Mouse (Mus musculus) lung, adult 2 months (tissue): ENCODE data around the gene Ankrd33b. TPM values are rescaled to one million over a fixed set of nuclear protein-coding genes. Genes with fewer than 3 reads are reported as not detected.

Experiments used
- DNase-seq: peaks from one replicate; pipeline ENCODE4 v3.0.0; 2022
- H3K4me1 ChIP-seq: fragments of 200-500 bp; 2 replicates; pipeline ENCODE4 v1.6.1; 2011; ENCODE audit warnings: low read length; ENCODE audit not compliant: control insufficient read depth, insufficient read depth
- H3K4me3 ChIP-seq: fragments of 200-500 bp; replicated peaks from 2 replicates; pipeline ENCODE3; 2011; ENCODE audit warnings: low read depth, mild to moderate bottlenecking, control low read depth, low read length; ENCODE audit errors: extremely low read depth
- CTCF ChIP-seq: fragments of 200-500 bp; IDR thresholded peaks from 2 replicates; pipeline ENCODE4 v1.5.1; 2011; ENCODE audit warnings: mild to moderate bottlenecking, low read length, control low read depth; ENCODE audit not compliant: insufficient read depth
- POLR2A ChIP-seq: fragments of 200-500 bp; IDR thresholded peaks from 2 replicates; pipeline ENCODE4 v1.6.1; 2011; ENCODE audit warnings: low read depth, mild to moderate bottlenecking, control low read depth, low read length, borderline replicate concordance; ENCODE audit errors: extremely low read depth
- WGBS: fragments of 180-500 bp; shearing (Covaris S2); methylation state at CpG from one replicate; pipeline ENCODE4 v1.1.7; 2018; 5-methylcytosine and 5-hydroxymethylcytosine counted together
- polyA plus RNA-seq: library from polyadenylated mRNA; depleted of rRNA; stranded (reverse); fragments of >200 nt; gene quantifications from 2 replicates; pipeline ENCODE4 v1.2.3, GENCODE M21; 2012

Gene Ankrd33b
- polyA plus RNA-seq, 1 experiment = 42.2 TPM

GRCm38 (mm10) chr15:31331742-31332141, 35.8 kb downstream of the Ankrd33b start:
- Histone ChIP-seq H3K4me3 (no peak overlapping the region), H3K4me1 (peaks cover 11% of the 10 kb centered on the region)
- no peak for DNase-seq
- WGBS = 65% methylated on average over 4 of the region's 4 CpGs
- TF ChIP-seq CTCF (no peak), POLR2A (no peak)

GRCm38 (mm10) chr15:31328082-31328614, 39.4 kb downstream of the Ankrd33b start:
- Histone ChIP-seq H3K4me3 (no peak overlapping the region), H3K4me1 (peaks cover 8% of the 10 kb centered on the region)
- 73% methylated on average over 9 of the region's 9 CpGs for WGBS
- DNase-seq = no peak
- no peak for TF ChIP-seq CTCF
- no peak for TF ChIP-seq POLR2A

- 85% methylated on average over 12 of the region's 12 CpGs for WGBS
- no peak for DNase-seq
- TF ChIP-seq CTCF (no peak), POLR2A (no peak)
- no peak overlapping the region for H3K4me3 ChIP-seq
- H3K4me1 ChIP-seq = no peaks in the 10 kb centered on the region; the same call in 1 of the 2 replicates
Observed at GRCm38 (mm10) chr15:31325660-31326354, 41.7 kb downstream of the Ankrd33b start.

GRCm38 (mm10) chr15:31324551-31324950, 43.0 kb downstream of the Ankrd33b start:
- DNase-seq = no peak
- Histone ChIP-seq H3K4me1 (no peaks in the 10 kb centered on the region), H3K4me3 (no peak overlapping the region)
- TF ChIP-seq POLR2A (no peak), CTCF (no peak)
- WGBS = 85% methylated on average over 13 of the region's 13 CpGs

- 79% methylated on average over 4 of the region's 4 CpGs for WGBS
- no peak for DNase-seq
- TF ChIP-seq CTCF (peak; percentile 45), POLR2A (no peak)
Observed at GRCm38 (mm10) chr15:31323684-31324083, 43.8 kb downstream of the Ankrd33b start.

GRCm38 (mm10) chr15:31320598-31321377, 46.7 kb downstream of the Ankrd33b start:
- WGBS = 67% methylated on average over 12 of the region's 12 CpGs

More at GRCm38 (mm10) chr15:31323684-31324083, 43.8 kb downstream of the Ankrd33b start:
- H3K4me3 ChIP-seq = no peak overlapping the region
- H3K4me1 ChIP-seq = peaks cover 3% of the 10 kb centered on the region

GRCm38 (mm10) chr15:31319046-31319445, 48.5 kb downstream of the Ankrd33b start:
- H3K4me3 ChIP-seq = no peak overlapping the region
- TF ChIP-seq CTCF (no peak), POLR2A (no peak)
- 36% methylated on average over 4 of the region's 4 CpGs for WGBS

More at GRCm38 (mm10) chr15:31320598-31321377, 46.7 kb downstream of the Ankrd33b start:
- TF ChIP-seq POLR2A (no peak), CTCF (no peak)
- H3K4me1 ChIP-seq = peaks cover 4% of the 10 kb centered on the region
- no peak overlapping the region for H3K4me3 ChIP-seq
- no peak for DNase-seq

GRCm38 (mm10) chr15:31318158-31318955, 49.2 kb downstream of the Ankrd33b start:
- DNase-seq = no peak
- TF ChIP-seq POLR2A = no peak
- Histone ChIP-seq H3K4me1 (peaks cover 5% of the 10 kb centered on the region), H3K4me3 (no peak overlapping the region)
- WGBS = 28% methylated on average over 6 of the region's 6 CpGs

More at GRCm38 (mm10) chr15:31319046-31319445, 48.5 kb downstream of the Ankrd33b start:
- peaks cover 5% of the 10 kb centered on the region for H3K4me1 ChIP-seq
- no peak for DNase-seq
